In genomic region chr13:49257819-49258313, GRCm38 (mm10) we compare ENCODE assay signal across 18 mouse cellular contexts.
"Had no signal": no experiment of that assay in that cellular context is flagged by ENCODE, and none has a peak within 500 bp of the region (broad histone marks: within the 10 kb centered on the region; RNA-seq: fewer than 3 reads in every experiment).

No protein-coding gene starts in this region.

- H3K9me3 ChIP-seq: kidney, embryonic 15.5 days; liver, embryonic 13.5 days; midbrain, embryonic 10.5 days; neural tube, embryonic 12.5 days; neural tube, embryonic 15.5 days; stomach, embryonic 15.5 days had no signal

- H3K4me3 ChIP-seq: kidney, embryonic 15.5 days; left cerebral cortex, adult 2 months; liver, embryonic 13.5 days; megakaryocyte, embryonic 14.5 days; midbrain, embryonic 10.5 days; neural tube, embryonic 12.5 days; neural tube, embryonic 15.5 days; stomach, embryonic 15.5 days had no signal

- DNase-seq: kidney, adult 8-10 months; kidney, postnatal 10 days; kidney, postnatal 36 days; layer of hippocampus, postnatal 36 days; liver, embryonic 13.5 days; lung, adult 2 months; midbrain, embryonic 14.5 days; right cerebral cortex, adult 18-20 months; right cerebral cortex, postnatal 25 days; spleen, adult 18-20 months; thymus, postnatal 25 days had no signal

- H3K27ac ChIP-seq: kidney, embryonic 15.5 days; left cerebral cortex, adult 2 months; liver, embryonic 13.5 days; midbrain, embryonic 10.5 days; neural tube, embryonic 12.5 days; neural tube, embryonic 15.5 days; stomach, embryonic 15.5 days had no signal

- H3K36me3 ChIP-seq: kidney, embryonic 15.5 days; liver, embryonic 13.5 days; midbrain, embryonic 10.5 days; neural tube, embryonic 12.5 days; neural tube, embryonic 15.5 days; stomach, embryonic 15.5 days had no signal

- H3K4me1 ChIP-seq: liver, embryonic 13.5 days; neural tube, embryonic 15.5 days; stomach, embryonic 15.5 days had no signal

- H3K27me3 ChIP-seq: kidney, embryonic 15.5 days; liver, embryonic 13.5 days; megakaryocyte, embryonic 14.5 days; neural tube, embryonic 12.5 days; neural tube, embryonic 15.5 days; stomach, embryonic 15.5 days had no signal

- H3K9ac ChIP-seq: kidney, embryonic 15.5 days; liver, embryonic 13.5 days; neural tube, embryonic 12.5 days; neural tube, embryonic 15.5 days; stomach, embryonic 15.5 days had no signal

- H3K4me2 ChIP-seq: kidney, embryonic 15.5 days; liver, embryonic 13.5 days; neural tube, embryonic 12.5 days; neural tube, embryonic 15.5 days; stomach, embryonic 15.5 days had no signal
